Mouse (Mus musculus): ENCODE results near the gene Msgn1. TPM values are rescaled to one million over a fixed set of nuclear protein-coding genes. Genes with fewer than 3 reads are reported as not detected.

Msgn1 gene
- 0.27 and 0.34 TPM in 2 replicates for polyA plus RNA-seq (2012; rRNA removed)

DNA sequence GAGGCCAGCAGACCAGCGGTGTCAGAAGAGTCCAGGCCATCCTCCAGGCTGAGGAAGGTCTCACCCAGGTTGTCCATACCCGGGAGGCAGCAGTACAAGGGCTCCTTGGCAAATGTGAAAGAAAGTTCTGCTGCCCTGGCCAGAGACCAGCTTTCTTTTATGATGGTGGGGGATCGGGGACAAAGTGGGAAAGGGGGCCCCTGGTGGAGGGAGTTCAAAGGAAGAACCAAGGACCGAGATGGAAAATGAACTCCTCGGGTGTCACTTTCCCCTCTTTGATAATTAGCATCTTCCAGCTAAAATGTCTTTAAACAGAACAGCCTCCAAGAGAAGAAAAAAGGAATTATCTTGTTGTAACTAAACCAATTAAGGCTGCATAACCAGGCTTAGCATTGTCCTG is at the start of gene Msgn1:
TSS of gene Msgn1 (minus strand) at position 101 of the 400 bp plus-strand sequence.
- H3K27ac ChIP-seq (ENCODE audit: control insufficient read depth, insufficient read depth, low read length), result no peak within 1 kb of the TSS
- no peak for DNase-seq
- no peaks in the 10 kb centered on the region for H3K36me3 ChIP-seq (ENCODE audit: control insufficient read depth, insufficient read depth, low read length)
- TF ChIP-seq CTCF (IDR thresholded peaks at IDR 0.05; ENCODE audit: borderline replicate concordance, control insufficient read depth, extremely low read depth, insufficient read depth, low read length, poor library complexity), result no peak
- TF ChIP-seq POLR2A (IDR thresholded peaks at IDR 0.05; ENCODE audit: control insufficient read depth, extremely low read depth, insufficient read depth, low read length, poor library complexity), result no peak
- no peak within 1 kb of the TSS for H3K4me3 ChIP-seq (ENCODE audit: control insufficient read depth, insufficient read depth, low read length)
- WGBS, result 86% methylated on average over 5 of the region's 5 CpGs
- H3K27me3 ChIP-seq (ENCODE audit: control insufficient read depth, insufficient read depth, low read length), result no peaks in the 10 kb centered on the region
- H3K4me1 ChIP-seq (replicated peaks; ENCODE audit: control insufficient read depth, insufficient read depth, low read length), result peaks cover 2% of the 10 kb centered on the region

DNA sequence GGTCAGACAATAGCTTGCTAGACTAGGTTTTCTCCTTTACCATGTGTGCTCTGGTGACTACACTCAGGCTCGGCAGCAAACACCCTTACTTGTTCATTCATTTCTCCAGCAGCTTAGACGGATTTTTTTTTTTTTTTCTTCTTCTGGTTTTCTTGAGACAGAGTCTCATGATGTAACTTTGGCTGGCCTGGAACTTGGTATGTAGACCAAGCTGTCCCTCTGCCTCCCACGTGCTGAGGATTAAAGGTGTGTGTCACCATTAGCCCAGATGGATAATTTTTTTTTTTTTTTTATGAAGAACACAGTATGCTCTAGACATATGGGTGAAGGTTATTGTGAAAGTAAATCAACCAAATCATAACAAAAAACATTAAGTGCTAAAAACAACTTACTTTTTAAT is 41.5 kb upstream of the Msgn1 start:
- TF ChIP-seq POLR2A (IDR thresholded peaks at IDR 0.05; ENCODE audit: control insufficient read depth, extremely low read depth, insufficient read depth, low read length, poor library complexity) (no peak), CTCF (IDR thresholded peaks at IDR 0.05; ENCODE audit: borderline replicate concordance, control insufficient read depth, extremely low read depth, insufficient read depth, low read length, poor library complexity) (no peak)
- no peak for DNase-seq
- Histone ChIP-seq H3K36me3 (ENCODE audit: control insufficient read depth, insufficient read depth, low read length) (no peaks in the 10 kb centered on the region), H3K4me3 (ENCODE audit: control insufficient read depth, insufficient read depth, low read length) (no peak overlapping the region), H3K4me1 (replicated peaks; ENCODE audit: control insufficient read depth, insufficient read depth, low read length) (no peaks in the 10 kb centered on the region), H3K27me3 (ENCODE audit: control insufficient read depth, insufficient read depth, low read length) (no peaks in the 10 kb centered on the region), H3K27ac (ENCODE audit: control insufficient read depth, insufficient read depth, low read length) (no peak overlapping the region)
- WGBS, result 94% methylated on average over 3 of the region's 3 CpGs

- DNase-seq, result no peak
- 100% methylated on average over 1 of the region's 1 CpGs for WGBS
- Histone ChIP-seq H3K27me3 (ENCODE audit: control insufficient read depth, insufficient read depth, low read length) (no peaks in the 10 kb centered on the region), H3K36me3 (ENCODE audit: control insufficient read depth, insufficient read depth, low read length) (no peaks in the 10 kb centered on the region), H3K27ac (ENCODE audit: control insufficient read depth, insufficient read depth, low read length) (no peak overlapping the region), H3K4me3 (ENCODE audit: control insufficient read depth, insufficient read depth, low read length) (no peak overlapping the region), H3K4me1 (replicated peaks; ENCODE audit: control insufficient read depth, insufficient read depth, low read length) (no peaks in the 10 kb centered on the region)
- TF ChIP-seq CTCF (IDR thresholded peaks at IDR 0.05; ENCODE audit: borderline replicate concordance, control insufficient read depth, extremely low read depth, insufficient read depth, low read length, poor library complexity), result no peak
- TF ChIP-seq POLR2A (IDR thresholded peaks at IDR 0.05; ENCODE audit: control insufficient read depth, extremely low read depth, insufficient read depth, low read length, poor library complexity), result no peak
Measured at GRCm38 (mm10) chr12:11247460-11247859, 38.7 kb upstream of the Msgn1 start.

DNA sequence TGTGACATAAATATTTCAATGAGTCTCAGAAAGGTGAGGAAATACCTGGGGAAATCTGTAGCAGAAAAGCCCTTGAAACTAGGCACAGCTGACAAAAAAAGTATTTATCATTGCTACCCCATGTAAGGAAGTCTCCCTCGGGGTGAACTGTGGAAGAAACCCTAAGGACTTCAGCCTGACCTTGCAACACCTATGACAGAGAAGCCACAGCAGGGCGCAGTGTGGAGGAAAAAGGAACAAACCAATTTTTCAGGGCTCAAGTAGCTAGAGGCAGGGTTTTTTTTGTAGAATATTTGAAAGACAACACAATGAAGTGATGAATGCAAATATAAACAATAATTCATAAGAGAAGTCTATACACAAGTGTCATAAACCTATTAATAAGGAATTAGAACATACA is 27.2 kb upstream of the Msgn1 start:
- Histone ChIP-seq H3K4me3 (ENCODE audit: control insufficient read depth, insufficient read depth, low read length) (no peak overlapping the region), H3K27ac (ENCODE audit: control insufficient read depth, insufficient read depth, low read length) (no peak overlapping the region), H3K4me1 (replicated peaks; ENCODE audit: control insufficient read depth, insufficient read depth, low read length) (peaks cover 2% of the 10 kb centered on the region; the same call in 1 of the 2 replicates), H3K27me3 (ENCODE audit: control insufficient read depth, insufficient read depth, low read length) (no peaks in the 10 kb centered on the region), H3K36me3 (ENCODE audit: control insufficient read depth, insufficient read depth, low read length) (no peaks in the 10 kb centered on the region)
- TF ChIP-seq POLR2A (IDR thresholded peaks at IDR 0.05; ENCODE audit: control insufficient read depth, extremely low read depth, insufficient read depth, low read length, poor library complexity), result no peak
- TF ChIP-seq CTCF (IDR thresholded peaks at IDR 0.05; ENCODE audit: borderline replicate concordance, control insufficient read depth, extremely low read depth, insufficient read depth, low read length, poor library complexity), result no peak
- no peak for DNase-seq
- WGBS, result 60% methylated on average over 2 of the region's 2 CpGs

DNA sequence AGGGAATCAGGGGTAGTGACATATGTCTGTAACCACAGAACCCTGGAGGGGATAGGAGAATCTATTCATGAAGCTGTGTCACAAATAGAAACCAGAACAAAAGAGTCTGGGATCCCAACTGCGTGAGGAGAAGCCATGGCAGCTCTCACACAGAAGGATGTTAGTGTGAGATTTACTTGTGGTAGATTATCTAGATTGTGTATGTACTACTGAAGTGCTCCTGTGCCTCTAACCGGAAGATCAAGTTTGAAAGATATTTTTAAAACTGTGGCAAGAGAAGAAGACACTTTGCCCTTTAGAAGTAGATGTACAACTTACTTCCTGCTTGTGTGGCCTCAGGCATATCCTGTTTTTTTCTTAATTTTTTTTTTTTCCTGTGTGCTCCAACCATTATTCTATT is 21.5 kb upstream of the Msgn1 start:
- Histone ChIP-seq H3K27ac (ENCODE audit: control insufficient read depth, insufficient read depth, low read length) (peak overlapping the region; percentile 91), H3K4me1 (replicated peaks; ENCODE audit: control insufficient read depth, insufficient read depth, low read length) (peaks cover 5% of the 10 kb centered on the region), H3K27me3 (ENCODE audit: control insufficient read depth, insufficient read depth, low read length) (no peaks in the 10 kb centered on the region), H3K36me3 (ENCODE audit: control insufficient read depth, insufficient read depth, low read length) (no peaks in the 10 kb centered on the region), H3K4me3 (ENCODE audit: control insufficient read depth, insufficient read depth, low read length) (no peak overlapping the region)
- peak; percentile 26 for DNase-seq
- TF ChIP-seq CTCF (IDR thresholded peaks at IDR 0.05; ENCODE audit: borderline replicate concordance, control insufficient read depth, extremely low read depth, insufficient read depth, low read length, poor library complexity) (no peak), POLR2A (IDR thresholded peaks at IDR 0.05; ENCODE audit: control insufficient read depth, extremely low read depth, insufficient read depth, low read length, poor library complexity) (no peak)
- WGBS, result 5% methylated on average over 2 of the region's 2 CpGs

GRCm38 (mm10) chr12:11226529-11227268 is 17.9 kb upstream of the Msgn1 start:
- no peak for DNase-seq
- no peak for TF ChIP-seq CTCF (IDR thresholded peaks at IDR 0.05; ENCODE audit: borderline replicate concordance, control insufficient read depth, extremely low read depth, insufficient read depth, low read length, poor library complexity)
- TF ChIP-seq POLR2A (IDR thresholded peaks at IDR 0.05; ENCODE audit: control insufficient read depth, extremely low read depth, insufficient read depth, low read length, poor library complexity), result no peak
- Histone ChIP-seq H3K27ac (ENCODE audit: control insufficient read depth, insufficient read depth, low read length) (no peak overlapping the region), H3K36me3 (ENCODE audit: control insufficient read depth, insufficient read depth, low read length) (no peaks in the 10 kb centered on the region), H3K4me3 (ENCODE audit: control insufficient read depth, insufficient read depth, low read length) (no peak overlapping the region), H3K27me3 (ENCODE audit: control insufficient read depth, insufficient read depth, low read length) (no peaks in the 10 kb centered on the region), H3K4me1 (replicated peaks; ENCODE audit: control insufficient read depth, insufficient read depth, low read length) (peaks cover 5% of the 10 kb centered on the region)
- 85% methylated on average over 5 of the region's 5 CpGs for WGBS
